Mouse (Mus musculus): Measurements from ENCODE around the gene Dmrta1.

GRCm38 (mm10) chr4:89651779-89652178 lies 27.5 kb upstream of the Dmrta1 start:
- TF ChIP-seq CTCF (IDR thresholded peaks at IDR 0.05; ENCODE audit: extremely low read depth, insufficient read depth, low read length) = no peak
- no peak for TF ChIP-seq POLR2A (IDR thresholded peaks at IDR 0.05; ENCODE audit: extremely low read depth, insufficient read depth, low read length)

Data from cortical plate, adult 2 months (tissue).